Mouse (Mus musculus) monocyte, adult 5-6 weeks (primary cell): ENCODE measurements around the gene G2e3. TPM values are rescaled to one million over a fixed set of nuclear protein-coding genes. Genes with fewer than 3 reads are reported as not detected.

Experiments used
- ATAC-seq: fragments of 153-309, 156-312 bp; replicated peaks from 2 replicates; pipeline ENCODE4 v1.8.0; 2017; ENCODE audit warnings: mild to moderate bottlenecking; ENCODE audit not compliant: low TSS enrichment, insufficient number of reproducible peaks, severe bottlenecking, poor library complexity, low FRiP score
- total RNA-seq: library from RNA; stranded (forward); fragments of 200-1000, 200-491, 200-594 nt; gene quantifications from 3 replicates; pipeline ENCODE4 v1.2.3, GENCODE M21; 2017

Gene G2e3
- total RNA-seq, result 3.7 to 26.0 TPM (median 16.9 TPM) in 3 replicates

DNA sequence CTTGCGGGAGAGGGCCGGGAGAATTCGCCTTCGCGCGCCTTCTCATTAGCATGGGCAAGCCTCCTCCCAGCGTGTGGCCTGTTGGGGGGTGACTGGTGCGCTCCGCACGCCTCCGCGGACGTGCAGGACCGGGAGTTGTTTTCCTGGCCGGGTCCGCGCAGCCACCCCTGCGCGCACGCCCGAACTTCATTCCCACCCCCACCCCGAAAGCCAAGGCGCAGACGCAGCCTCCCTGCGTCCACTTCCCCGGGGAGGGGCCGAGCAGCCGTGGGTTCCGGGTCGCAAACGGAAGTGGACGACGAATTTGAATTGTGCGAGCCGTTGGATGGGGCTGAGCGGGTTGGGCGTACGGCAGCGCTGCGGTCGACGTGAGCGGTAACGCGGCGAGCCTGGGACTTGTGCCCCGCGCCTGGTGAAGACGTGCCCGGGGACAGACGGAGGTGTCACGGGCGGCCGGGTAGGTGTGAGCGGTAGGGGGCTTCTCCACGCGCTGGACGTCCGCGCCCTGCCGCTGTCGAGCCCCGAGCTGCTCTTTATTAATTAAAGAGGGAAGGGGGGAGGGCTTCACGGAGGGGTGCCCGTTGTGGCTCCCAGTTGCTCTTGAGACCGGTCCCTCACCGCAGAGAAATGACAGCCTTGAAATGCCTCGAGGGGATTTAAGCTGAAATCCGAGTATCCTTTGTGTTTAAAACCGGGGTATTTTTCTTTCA lies at the start of gene G2e3:
G2e3 (plus strand) TSS at position 74 of the 710 bp plus-strand sequence.
- peak; percentile 99 for ATAC-seq

DNA sequence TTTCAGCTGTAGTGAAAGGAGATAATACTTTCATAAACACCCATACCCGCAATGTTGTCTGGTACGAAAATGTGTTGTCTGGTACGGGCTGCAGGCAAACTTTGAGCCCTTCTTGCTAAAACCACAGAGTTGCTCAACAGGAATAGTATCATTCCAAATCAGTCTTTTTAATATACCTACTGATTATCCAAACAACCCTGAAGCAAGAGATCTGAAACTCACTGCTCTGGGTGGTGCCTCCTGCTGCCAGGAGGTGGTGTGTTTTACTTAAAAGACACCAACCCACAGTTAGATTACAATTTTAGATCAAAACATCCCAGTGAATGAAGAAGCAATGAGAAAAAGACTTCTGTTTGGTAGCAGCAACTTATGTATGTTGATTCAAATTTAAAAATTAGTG lies 24.3 kb upstream of the G2e3 start:
- ATAC-seq, result no peak

DNA sequence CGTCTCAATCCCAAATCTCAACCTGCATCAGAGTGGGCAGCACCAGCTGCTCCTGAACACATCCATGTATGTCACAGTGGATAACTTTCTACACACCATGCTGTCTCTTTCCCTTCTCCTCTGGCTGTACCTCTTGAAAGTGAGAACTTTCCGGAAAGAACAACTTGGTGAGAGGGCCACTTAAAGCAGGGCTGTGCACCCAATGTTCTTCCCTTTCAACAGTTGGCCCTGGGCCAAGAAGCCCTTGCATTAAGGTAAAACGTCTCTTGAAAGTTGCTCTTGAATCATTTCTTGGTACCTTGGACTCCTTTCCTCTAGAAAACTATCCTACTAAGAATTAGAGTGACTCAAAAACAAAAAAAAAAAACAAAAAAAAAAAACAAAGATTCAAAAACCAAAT lies 21.0 kb upstream of the G2e3 start:
- ATAC-seq, result no peak

DNA sequence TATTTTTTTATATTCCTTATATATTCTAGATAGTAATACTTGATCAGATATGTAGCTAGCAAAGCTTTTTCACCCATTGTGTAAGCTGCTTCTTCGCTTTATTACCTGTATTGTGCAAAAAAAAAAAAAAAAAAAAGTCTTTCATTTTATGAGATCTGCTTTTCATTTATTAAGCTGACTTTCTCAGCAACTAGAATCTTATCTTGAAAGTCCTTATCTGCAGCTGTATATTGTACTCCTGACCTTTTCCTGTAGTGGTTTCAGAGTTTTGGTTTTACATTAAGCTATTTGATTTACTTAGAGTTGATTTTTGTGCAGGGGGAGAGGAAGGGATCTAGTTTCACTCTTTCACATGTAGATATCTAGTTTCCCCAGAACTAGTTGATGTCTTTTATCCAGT lies 10.8 kb upstream of the G2e3 start:
- ATAC-seq, result no peak

DNA sequence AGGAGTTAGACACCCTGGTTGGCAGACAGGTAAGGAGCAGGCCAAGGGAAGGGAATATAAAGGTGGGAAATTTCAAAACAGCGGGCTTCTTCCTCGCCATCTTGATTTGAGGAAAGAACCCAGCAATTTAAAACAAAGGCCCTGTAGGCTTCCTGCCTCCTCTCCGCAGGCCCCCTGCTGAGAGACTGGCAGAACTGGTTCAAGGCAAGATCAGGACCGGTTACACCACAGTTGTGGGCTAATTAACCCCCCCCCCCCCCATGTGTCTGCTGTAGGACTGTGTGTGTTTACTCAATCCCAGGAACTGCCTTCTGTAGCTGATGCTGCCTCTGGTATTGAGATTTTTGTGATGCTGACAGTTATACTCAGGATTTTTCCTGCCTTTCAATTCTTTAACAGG lies 1.7 kb upstream of the G2e3 start:
- ATAC-seq, result no peak

DNA sequence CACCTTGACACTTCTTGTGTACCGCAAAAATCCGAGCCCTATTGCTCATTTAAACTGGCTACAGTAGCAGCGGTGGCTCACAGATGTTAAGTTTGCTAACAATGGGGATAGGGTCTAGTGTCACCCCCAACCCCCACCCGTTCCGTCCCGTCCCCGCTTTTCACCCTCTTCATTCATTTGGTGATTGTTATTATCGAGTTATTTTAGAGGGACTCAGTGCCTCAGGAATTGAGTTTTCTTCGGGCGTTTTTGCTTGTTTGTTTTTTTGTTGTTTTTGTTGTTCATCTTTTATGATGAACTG lies 787 bp downstream of the G2e3 start:
- no peak for ATAC-seq

DNA sequence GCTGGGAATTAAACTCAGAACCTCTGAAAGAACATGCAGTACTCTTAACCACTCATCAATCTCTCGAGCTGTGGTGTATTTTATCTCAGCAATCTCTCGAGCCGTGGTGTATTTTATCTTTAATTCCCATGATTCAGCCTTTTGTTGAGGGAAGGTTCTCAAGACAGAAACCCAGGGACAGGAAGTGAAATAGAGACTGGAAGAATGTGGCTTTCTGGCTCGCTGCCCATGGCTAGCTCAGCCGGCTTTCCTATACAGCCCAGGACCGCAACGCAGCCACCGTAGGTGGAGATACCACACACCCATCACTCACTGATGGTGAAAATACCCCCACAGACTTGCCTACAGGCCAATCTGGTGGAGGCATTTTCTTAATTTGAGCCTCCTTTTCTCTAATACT lies 7.4 kb downstream of the G2e3 start:
- ATAC-seq, result no peak

DNA sequence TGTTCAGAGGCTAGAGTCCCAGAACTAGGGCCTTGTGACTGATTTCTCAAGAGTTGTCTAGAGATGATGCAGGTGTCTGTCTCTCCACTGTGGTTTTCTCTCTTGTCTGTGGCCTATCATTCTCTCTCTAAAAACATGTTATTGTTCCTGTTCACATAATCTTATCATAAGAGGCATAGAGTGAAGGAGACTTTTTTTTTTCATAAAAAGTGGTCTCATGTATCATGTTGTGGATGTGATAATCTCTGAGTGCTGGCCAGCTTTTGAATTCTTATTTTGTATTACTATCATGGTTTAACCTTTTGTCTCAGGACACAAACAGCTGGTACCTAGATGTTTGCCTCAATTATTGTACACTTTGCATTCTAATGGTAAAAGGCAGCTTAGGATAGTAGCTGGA lies 13.4 kb downstream of the G2e3 start:
- ATAC-seq, result no peak

DNA sequence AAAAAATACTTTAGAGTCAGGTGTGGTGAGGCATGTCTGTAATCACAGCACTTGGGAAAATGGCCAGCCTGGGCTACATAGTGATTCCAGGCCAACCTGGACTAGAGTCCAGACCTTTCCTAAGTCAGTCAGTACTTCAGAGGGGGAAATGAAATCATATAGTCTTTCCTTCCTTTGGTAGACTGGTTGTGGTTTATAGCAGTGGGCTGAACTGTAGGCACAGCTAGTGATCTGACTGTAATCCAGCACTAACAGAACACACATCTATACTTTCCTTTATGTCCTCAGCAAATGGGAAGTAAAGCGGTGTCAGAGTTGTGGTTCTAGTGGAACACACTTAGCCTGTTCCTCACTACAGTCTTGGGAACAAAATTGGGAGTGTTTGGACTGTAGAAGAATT lies 15.0 kb downstream of the G2e3 start:
- no peak for ATAC-seq

DNA sequence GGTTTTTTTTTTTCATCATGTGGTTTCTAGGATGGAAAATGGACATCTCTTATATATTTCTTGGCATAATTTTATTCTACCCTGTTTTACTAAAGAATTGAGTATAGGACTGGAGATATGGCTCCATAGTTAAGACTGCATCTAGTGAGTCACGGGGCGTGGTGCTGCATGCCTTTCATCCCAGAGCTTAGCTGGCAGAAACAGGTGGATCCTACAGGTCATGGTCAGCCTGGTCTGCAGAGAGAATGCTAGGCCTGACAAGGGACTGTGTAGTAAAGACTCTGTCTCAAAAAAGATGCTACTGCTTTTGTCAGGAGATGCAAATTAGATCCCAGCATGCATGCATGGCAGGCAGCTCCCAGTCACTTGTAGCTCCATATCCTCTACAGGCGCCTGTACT lies 20.6 kb downstream of the G2e3 start:
- ATAC-seq, result no peak

DNA sequence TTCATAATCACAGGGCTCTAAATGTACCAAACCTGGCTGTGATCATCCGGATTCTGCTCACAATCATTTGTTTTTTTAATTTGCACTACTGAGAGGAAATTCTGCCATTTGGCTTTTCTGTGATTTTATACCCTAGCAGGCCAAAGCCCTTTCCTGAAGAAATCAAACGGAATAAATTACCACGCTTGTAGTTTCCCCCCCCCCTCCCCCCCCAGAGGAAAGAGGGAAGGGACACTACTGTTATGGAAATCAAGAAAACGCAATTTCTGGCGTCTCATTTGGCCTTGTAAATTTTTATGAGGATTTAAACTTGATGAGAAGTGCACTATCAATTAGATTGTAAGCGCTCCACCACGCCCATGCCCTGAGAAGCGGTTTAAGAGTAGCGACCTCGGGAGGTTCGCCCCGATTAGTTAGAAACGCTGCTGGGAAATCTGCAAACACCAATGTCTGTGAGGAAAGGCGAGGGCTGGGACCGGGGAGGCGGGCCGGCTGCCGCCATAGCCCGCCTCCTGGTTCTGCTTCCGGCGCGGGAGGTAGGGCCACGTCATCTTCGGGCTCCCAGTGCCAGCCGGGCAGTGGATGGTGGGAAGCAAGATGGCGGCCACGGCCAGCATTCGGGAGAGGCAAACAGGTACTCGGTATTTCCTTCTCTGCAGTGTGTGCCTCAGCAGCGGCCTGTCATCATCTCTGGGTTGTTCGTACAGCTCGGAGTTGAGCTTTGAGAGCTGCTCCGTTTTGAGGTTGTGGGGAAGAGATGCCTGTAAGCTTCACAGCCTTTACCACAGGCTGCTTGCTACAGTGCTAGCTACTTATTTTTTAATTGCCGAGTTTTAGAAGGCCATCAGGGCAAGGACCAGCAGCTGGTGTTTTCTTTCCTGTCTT lies 29.4 kb downstream of the G2e3 start, which contains the start of gene Scfd1:
Scfd1 (plus strand) TSS at position 508 of the 885 bp plus-strand sequence.
- ATAC-seq, result peak; percentile 99

DNA sequence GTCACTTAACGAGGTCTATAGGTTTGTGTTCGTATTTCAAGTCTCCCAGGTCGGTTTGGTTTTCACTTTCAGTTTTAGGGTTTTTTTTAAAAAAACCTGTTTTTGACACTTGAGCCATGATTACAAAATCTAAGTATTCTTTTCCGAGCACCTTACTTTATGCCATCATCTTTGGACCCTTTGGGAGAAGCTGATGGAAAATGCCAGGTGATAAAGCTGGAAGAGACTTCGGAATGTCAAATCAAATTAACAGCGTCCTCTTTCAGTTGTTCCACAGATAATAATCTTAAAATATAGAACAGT lies 30.0 kb downstream of the G2e3 start:
- no peak for ATAC-seq

DNA sequence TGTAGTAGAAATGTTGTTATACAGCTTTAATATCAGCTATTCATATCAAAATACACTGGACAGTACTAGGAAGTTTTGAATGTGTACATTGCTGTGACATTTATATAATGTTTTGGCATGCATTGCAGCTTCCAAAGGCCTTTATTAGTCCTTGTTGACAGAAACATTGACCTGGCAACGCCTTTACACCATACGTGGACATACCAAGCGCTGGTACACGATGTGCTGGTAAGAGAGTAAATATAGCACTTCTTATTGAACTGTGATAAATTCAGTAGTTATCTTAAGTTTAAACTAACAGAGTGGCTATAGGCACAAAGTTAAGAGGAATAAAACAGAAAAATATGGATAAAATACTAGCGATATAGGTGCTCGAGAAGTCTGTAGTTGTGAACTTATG lies 52.0 kb downstream of the G2e3 start:
- no peak for ATAC-seq

DNA sequence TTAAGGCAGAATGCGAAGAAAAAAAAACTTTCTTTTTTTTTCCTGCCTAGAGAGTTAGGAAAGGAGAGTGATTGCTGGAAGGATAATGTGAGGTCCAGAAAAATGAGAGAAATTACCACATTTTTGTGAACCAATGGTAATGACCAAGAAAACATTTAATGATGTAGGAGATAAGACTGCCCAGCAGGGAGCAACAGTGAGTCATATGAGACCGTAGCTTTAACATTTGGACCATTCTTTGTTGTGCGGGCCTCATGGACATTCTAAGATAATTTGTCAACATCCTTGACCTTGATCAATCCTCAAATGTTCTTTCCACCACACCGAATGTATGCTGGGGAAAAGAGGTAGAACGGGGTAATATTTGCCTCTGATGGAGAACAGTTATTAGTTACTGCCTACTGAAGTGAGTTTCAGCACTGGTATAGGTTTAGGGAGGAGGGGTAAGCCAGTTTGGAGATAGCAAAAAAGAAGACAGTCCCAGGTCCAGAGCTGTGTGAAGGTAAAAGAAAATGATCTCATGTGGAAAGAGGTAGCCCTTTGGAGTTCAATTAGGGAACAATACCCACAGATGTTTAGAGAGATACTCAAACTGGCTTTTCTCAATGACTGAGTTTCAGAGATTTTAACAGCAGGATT lies 54.3 kb downstream of the G2e3 start:
- no peak for ATAC-seq

DNA sequence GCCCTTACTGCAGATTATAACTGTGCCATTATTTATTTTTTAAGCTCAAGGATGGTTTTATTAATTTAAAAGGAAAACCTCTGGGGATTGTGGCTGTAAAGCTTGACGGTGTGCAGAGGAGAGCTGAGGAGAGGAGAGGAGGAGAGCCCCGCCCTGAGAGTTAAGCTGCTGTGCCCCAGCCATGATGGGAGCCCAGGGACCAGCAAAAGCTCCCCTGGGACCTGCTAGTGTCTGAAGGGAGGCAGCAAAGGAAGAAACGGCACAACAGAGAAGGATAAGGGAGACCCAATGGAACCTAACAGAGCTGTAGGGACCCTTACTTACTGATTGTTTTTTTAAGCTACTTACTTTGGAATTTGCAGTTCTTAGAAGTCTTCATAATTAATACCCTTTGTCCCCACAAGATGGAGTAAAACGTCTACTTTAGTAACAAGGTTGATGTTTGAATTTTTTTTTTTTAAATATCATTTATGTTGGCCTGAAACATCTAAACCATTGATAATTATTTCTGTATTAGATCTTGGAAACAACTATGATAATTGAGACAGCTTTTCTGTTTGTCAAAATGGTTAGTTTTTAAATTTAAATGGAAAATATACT lies 56.2 kb downstream of the G2e3 start:
- ATAC-seq, result no peak

DNA sequence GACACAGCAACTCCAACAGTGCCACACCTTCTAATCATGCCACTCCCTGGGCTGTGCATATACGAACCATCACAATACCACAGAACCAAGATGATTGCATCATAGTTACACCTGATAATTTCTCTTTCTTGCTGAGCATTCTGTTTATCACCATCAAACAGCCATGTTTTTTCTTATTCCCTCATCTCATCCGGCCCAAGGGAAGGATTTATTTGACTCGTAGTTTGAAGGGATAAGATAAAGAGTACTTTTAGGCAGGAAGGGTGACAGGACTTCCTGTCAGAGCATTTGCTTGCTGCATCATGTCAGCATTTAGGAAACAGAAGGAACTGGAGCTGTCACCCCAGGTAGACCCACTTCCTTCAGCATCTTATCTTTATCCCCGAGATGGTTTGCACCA lies 63.5 kb downstream of the G2e3 start:
- no peak for ATAC-seq
